Mouse (Mus musculus): ENCODE data around the gene Gm47841. TPM values are rescaled to one million over a fixed set of nuclear protein-coding genes. Genes with fewer than 3 reads are reported as not detected.

Gene Gm47841
- total RNA-seq, 2 experiments from 2014 or later, result not detected

- no peak for DNase-seq (ENCODE audit: low spot score in 2 of 2)
These were observed 28.0 kb upstream of the Gm47841 start for GRCm38 (mm10) chr15:101075150-101075549.

GRCm38 (mm10) chr15:101074067-101074466 lies 26.9 kb upstream of the Gm47841 start:
- DNase-seq (ENCODE audit: low spot score in 2 of 2), result no peak

GRCm38 (mm10) chr15:101072736-101073135 lies 25.5 kb upstream of the Gm47841 start:
- DNase-seq (ENCODE audit: low spot score in 2 of 2), result no peak

GRCm38 (mm10) chr15:101070762-101071161 lies 23.6 kb upstream of the Gm47841 start:
- DNase-seq (ENCODE audit: low spot score in 2 of 2), result no peak

GRCm38 (mm10) chr15:101069641-101070190 lies 22.5 kb upstream of the Gm47841 start:
- no peak for DNase-seq (ENCODE audit: low spot score in 2 of 2)

GRCm38 (mm10) chr15:101068671-101069070 lies 21.5 kb upstream of the Gm47841 start:
- DNase-seq (ENCODE audit: low spot score in 2 of 2), result no peak

- no peak for DNase-seq (ENCODE audit: low spot score in 2 of 2)
These were observed 20.8 kb upstream of the Gm47841 start for GRCm38 (mm10) chr15:101068029-101068428.

GRCm38 (mm10) chr15:101066920-101067696 lies 19.9 kb upstream of the Gm47841 start:
- DNase-seq (ENCODE audit: low spot score in 2 of 2), result no peak

- DNase-seq (ENCODE audit: low spot score in 2 of 2), result no peak
These were observed 19.2 kb upstream of the Gm47841 start for GRCm38 (mm10) chr15:101066364-101066847.

GRCm38 (mm10) chr15:101065069-101065468 lies 17.9 kb upstream of the Gm47841 start:
- no peak for DNase-seq (ENCODE audit: low spot score in 2 of 2)

GRCm38 (mm10) chr15:101060280-101060852 lies 13.2 kb upstream of the Gm47841 start:
- no peak for DNase-seq (ENCODE audit: low spot score in 2 of 2)

GRCm38 (mm10) chr15:101059570-101060279 lies 12.5 kb upstream of the Gm47841 start:
- no peak for DNase-seq (ENCODE audit: low spot score in 2 of 2)

GRCm38 (mm10) chr15:101056225-101056624 lies 9.0 kb upstream of the Gm47841 start:
- DNase-seq (ENCODE audit: low spot score in 2 of 2), result peak; percentile 49 to 62

- DNase-seq (ENCODE audit: low spot score in 2 of 2), result no peak
These were observed 7.3 kb upstream of the Gm47841 start for GRCm38 (mm10) chr15:101054541-101054940.

- DNase-seq (ENCODE audit: low spot score in 2 of 2), result no peak
These were observed 6.7 kb upstream of the Gm47841 start for GRCm38 (mm10) chr15:101053832-101054459.

- DNase-seq (ENCODE audit: low spot score in 2 of 2), result no peak
These were observed 5.6 kb upstream of the Gm47841 start for GRCm38 (mm10) chr15:101052560-101053501.

- no peak for DNase-seq (ENCODE audit: low spot score in 2 of 2)
These were observed 4.7 kb upstream of the Gm47841 start for GRCm38 (mm10) chr15:101051869-101052268.

GRCm38 (mm10) chr15:101048338-101048896 lies 1.2 kb upstream of the Gm47841 start:
- no peak for DNase-seq (ENCODE audit: low spot score in 2 of 2)

- peak in 1 of 2 experiments; percentile 31 for DNase-seq (ENCODE audit: low spot score in 2 of 2)
These were observed 537 bp downstream of the Gm47841 start for GRCm38 (mm10) chr15:101046527-101047193.
